Mouse (Mus musculus) hindbrain, embryonic 14.5 days (tissue): ENCODE results near the gene Pax6. TPM values are rescaled to one million over a fixed set of nuclear protein-coding genes. Genes with fewer than 3 reads are reported as not detected.

Experiments used
- ATAC-seq: fragments of 200-750 bp; cut with Nextera tagmentation; 2 replicates; pipeline ENCODE4 v1.8.0; 2017; ENCODE audit warnings: moderate number of reproducible peaks, mild to moderate bottlenecking, moderate TSS enrichment, moderate library complexity; ENCODE audit not compliant: low FRiP score
- DNase-seq: peaks from one replicate; pipeline ENCODE4 v3.0.0-alpha.2; 2015; ENCODE audit warnings: low spot score
- H3K27ac ChIP-seq: fragments of 300-500 bp; sonication (generic); 2 replicates; pipeline ENCODE4 v1.5.1; 2014; ENCODE audit warnings: mild to moderate bottlenecking, moderate library complexity
- H3K27me3 ChIP-seq: fragments of 300-500 bp; sonication (generic); 2 replicates; pipeline ENCODE4 v1.6.1; 2014; ENCODE audit warnings: mild to moderate bottlenecking, low read length, mixed read lengths; ENCODE audit not compliant: control insufficient read depth, insufficient read depth
- H3K36me3 ChIP-seq: fragments of 300-500 bp; sonication (generic); replicated peaks from 2 replicates; pipeline ENCODE4 v1.6.1; 2014; ENCODE audit not compliant: control insufficient read depth, insufficient read depth
- H3K4me1 ChIP-seq: fragments of 300-500 bp; sonication (generic); replicated peaks from 2 replicates; pipeline ENCODE4 v1.6.1; 2014; ENCODE audit warnings: antibody characterized with exemption, low read length, mixed read lengths; ENCODE audit not compliant: control insufficient read depth, insufficient read depth
- H3K4me2 ChIP-seq: fragments of 300-500 bp; sonication (generic); replicated peaks from 2 replicates; pipeline ENCODE4 v1.6.1; 2014; ENCODE audit warnings: mild to moderate bottlenecking, moderate library complexity
- H3K4me3 ChIP-seq: fragments of 300-500 bp; sonication (generic); replicated peaks from 2 replicates; pipeline ENCODE4 v1.5.1; 2014; ENCODE audit warnings: mild to moderate bottlenecking, low read length
- H3K9ac ChIP-seq: fragments of 300-500 bp; sonication (generic); 2 replicates; pipeline ENCODE4 v1.6.1; 2014
- H3K9me3 ChIP-seq: fragments of 300-500 bp; sonication (generic); 2 replicates; pipeline ENCODE4 v1.6.1; 2016; ENCODE audit warnings: low read length; ENCODE audit not compliant: control insufficient read depth
- WGBS: fragments of 180-500 bp; shearing (Covaris S2); extraction: QIAGEN DNeasy Blood & Tissue Kit; methylation state at CpG from one replicate; pipeline ENCODE4 v1.1.7; 2014; 5-methylcytosine and 5-hydroxymethylcytosine counted together
- polyA plus RNA-seq: library from polyadenylated mRNA; unstranded; fragments of >200 nt; fragmentation: Nextera tagmentation; extraction: Ambion mirVana; gene quantifications from 2 replicates; pipeline ENCODE4 v1.2.1, GENCODE M21; 2014

Gene Pax6
- polyA plus RNA-seq, 1 experiment from 2014 or later: 26.9 TPM

- DNase-seq (no peak), ATAC-seq (no peak)
- peaks cover 6% of the 10 kb centered on the region for H3K36me3 ChIP-seq
- no peak overlapping the region for H3K4me3 ChIP-seq
- WGBS: 76% methylated on average over 2 of the region's 2 CpGs
- H3K4me2 ChIP-seq: no peak overlapping the region
- no peak overlapping the region for H3K27ac ChIP-seq
- no peaks in the 10 kb centered on the region for H3K4me1 ChIP-seq
- no peaks in the 10 kb centered on the region for H3K9me3 ChIP-seq
- H3K9ac ChIP-seq: no peak overlapping the region
- no peaks in the 10 kb centered on the region for H3K27me3 ChIP-seq
Observed at GRCm38 (mm10) chr2:105698631-105699030, 29.9 kb downstream of the Pax6 start.

GRCm38 (mm10) chr2:105701781-105702180 lies 33.1 kb downstream of the Pax6 start:
- DNase-seq (no peak), ATAC-seq (no peak)
- H3K4me3 ChIP-seq: no peak overlapping the region
- no peak overlapping the region for H3K4me2 ChIP-seq
- no peak overlapping the region for H3K9ac ChIP-seq
- no peaks in the 10 kb centered on the region for H3K9me3 ChIP-seq
- H3K4me1 ChIP-seq: no peaks in the 10 kb centered on the region
- H3K36me3 ChIP-seq: no peaks in the 10 kb centered on the region
- H3K27ac ChIP-seq: no peak overlapping the region
- 65% methylated on average over 4 of the region's 4 CpGs for WGBS
- H3K27me3 ChIP-seq: no peaks in the 10 kb centered on the region

GRCm38 (mm10) chr2:105702586-105702985 lies 33.9 kb downstream of the Pax6 start:
- 79% methylated on average over 10 of the region's 10 CpGs for WGBS

GRCm38 (mm10) chr2:105705320-105705719 lies 36.6 kb downstream of the Pax6 start:
- no peak overlapping the region for H3K4me3 ChIP-seq
- no peak overlapping the region for H3K9ac ChIP-seq
- H3K4me2 ChIP-seq: no peak overlapping the region
- DNase-seq (no peak), ATAC-seq (no peak)
- no peaks in the 10 kb centered on the region for H3K36me3 ChIP-seq
- 23% methylated on average over 2 of the region's 2 CpGs for WGBS
- H3K27ac ChIP-seq: no peak overlapping the region
- no peaks in the 10 kb centered on the region for H3K9me3 ChIP-seq
- no peaks in the 10 kb centered on the region for H3K4me1 ChIP-seq
- H3K27me3 ChIP-seq: no peaks in the 10 kb centered on the region

More at GRCm38 (mm10) chr2:105702586-105702985, 33.9 kb downstream of the Pax6 start:
- Histone ChIP-seq H3K4me1 (no peaks in the 10 kb centered on the region), H3K4me2 (no peak overlapping the region), H3K4me3 (no peak overlapping the region), H3K9me3 (no peaks in the 10 kb centered on the region), H3K27ac (no peak overlapping the region), H3K36me3 (no peaks in the 10 kb centered on the region), H3K9ac (no peak overlapping the region), H3K27me3 (no peaks in the 10 kb centered on the region)
- ATAC-seq (no peak), DNase-seq (no peak)

GRCm38 (mm10) chr2:105709126-105709525 lies 40.4 kb downstream of the Pax6 start:
- Histone ChIP-seq H3K36me3 (no peaks in the 10 kb centered on the region), H3K4me1 (no peaks in the 10 kb centered on the region), H3K4me3 (no peak overlapping the region), H3K27me3 (no peaks in the 10 kb centered on the region), H3K4me2 (no peak overlapping the region), H3K27ac (no peak overlapping the region), H3K9me3 (no peaks in the 10 kb centered on the region), H3K9ac (no peak overlapping the region)
- ATAC-seq: no peak
- 68% methylated on average over 3 of the region's 3 CpGs for WGBS
- DNase-seq: no peak

GRCm38 (mm10) chr2:105710511-105710910 lies 41.8 kb downstream of the Pax6 start:
- Histone ChIP-seq H3K9ac (no peak overlapping the region), H3K9me3 (no peaks in the 10 kb centered on the region), H3K4me3 (no peak overlapping the region), H3K36me3 (no peaks in the 10 kb centered on the region), H3K4me2 (no peak overlapping the region), H3K27me3 (no peaks in the 10 kb centered on the region), H3K4me1 (no peaks in the 10 kb centered on the region), H3K27ac (no peak overlapping the region)
- 33% methylated on average over 3 of the region's 3 CpGs for WGBS
- no peak for DNase-seq
- ATAC-seq: no peak

- Histone ChIP-seq H3K9me3 (no peaks in the 10 kb centered on the region), H3K4me3 (no peak overlapping the region), H3K27me3 (no peaks in the 10 kb centered on the region; the same call in none of the 2 replicates), H3K9ac (no peak overlapping the region), H3K36me3 (no peaks in the 10 kb centered on the region), H3K4me1 (peaks cover 16% of the 10 kb centered on the region), H3K27ac (no peak overlapping the region), H3K4me2 (no peak overlapping the region)
- DNase-seq: no peak
- ATAC-seq: peak; percentile 62; the same call in 1 of the 2 replicates
- 50% methylated on average over 8 of the region's 8 CpGs for WGBS
Observed at GRCm38 (mm10) chr2:105715409-105716115, 46.9 kb downstream of the Pax6 start.

GRCm38 (mm10) chr2:105726657-105727056 lies 58.0 kb downstream of the Pax6 start:
- WGBS: 66% methylated on average over 9 of the region's 9 CpGs
- H3K4me3 ChIP-seq: no peak overlapping the region
- ATAC-seq: no peak
- H3K9me3 ChIP-seq: no peaks in the 10 kb centered on the region
- H3K36me3 ChIP-seq: no peaks in the 10 kb centered on the region
- H3K9ac ChIP-seq: no peak overlapping the region
- no peak overlapping the region for H3K27ac ChIP-seq
- no peak overlapping the region for H3K4me2 ChIP-seq
- peaks cover 5% of the 10 kb centered on the region; the same call in 1 of the 2 replicates for H3K27me3 ChIP-seq
- H3K4me1 ChIP-seq: no peaks in the 10 kb centered on the region
- DNase-seq: no peak

- no peaks in the 10 kb centered on the region for H3K9me3 ChIP-seq
- H3K9ac ChIP-seq: no peak overlapping the region
- no peak overlapping the region for H3K4me3 ChIP-seq
- DNase-seq: no peak
- H3K4me2 ChIP-seq: no peak overlapping the region
- H3K27ac ChIP-seq: no peak overlapping the region
- no peaks in the 10 kb centered on the region for H3K27me3 ChIP-seq
- 92% methylated on average over 3 of the region's 3 CpGs for WGBS
- no peaks in the 10 kb centered on the region for H3K4me1 ChIP-seq
- no peak for ATAC-seq
- H3K36me3 ChIP-seq: no peaks in the 10 kb centered on the region
Observed at GRCm38 (mm10) chr2:105730704-105731103, 62.0 kb downstream of the Pax6 start.

- H3K9me3 ChIP-seq: no peaks in the 10 kb centered on the region
- no peaks in the 10 kb centered on the region for H3K4me1 ChIP-seq
- DNase-seq (no peak), ATAC-seq (no peak)
- H3K36me3 ChIP-seq: no peaks in the 10 kb centered on the region
- no peak overlapping the region for H3K4me3 ChIP-seq
- H3K9ac ChIP-seq: no peak overlapping the region
- H3K4me2 ChIP-seq: no peak overlapping the region
- no peaks in the 10 kb centered on the region for H3K27me3 ChIP-seq
- H3K27ac ChIP-seq: no peak overlapping the region
Observed at GRCm38 (mm10) chr2:105736166-105736565, 67.5 kb downstream of the Pax6 start.
